Mouse (Mus musculus): ENCODE measurements around the gene Tmem204. TPM values are rescaled to one million over a fixed set of nuclear protein-coding genes. Genes with fewer than 3 reads are reported as not detected.

Gene Tmem204
- polyA plus RNA-seq, 1 experiment from 2014 or later = 15.2 TPM

DNA sequence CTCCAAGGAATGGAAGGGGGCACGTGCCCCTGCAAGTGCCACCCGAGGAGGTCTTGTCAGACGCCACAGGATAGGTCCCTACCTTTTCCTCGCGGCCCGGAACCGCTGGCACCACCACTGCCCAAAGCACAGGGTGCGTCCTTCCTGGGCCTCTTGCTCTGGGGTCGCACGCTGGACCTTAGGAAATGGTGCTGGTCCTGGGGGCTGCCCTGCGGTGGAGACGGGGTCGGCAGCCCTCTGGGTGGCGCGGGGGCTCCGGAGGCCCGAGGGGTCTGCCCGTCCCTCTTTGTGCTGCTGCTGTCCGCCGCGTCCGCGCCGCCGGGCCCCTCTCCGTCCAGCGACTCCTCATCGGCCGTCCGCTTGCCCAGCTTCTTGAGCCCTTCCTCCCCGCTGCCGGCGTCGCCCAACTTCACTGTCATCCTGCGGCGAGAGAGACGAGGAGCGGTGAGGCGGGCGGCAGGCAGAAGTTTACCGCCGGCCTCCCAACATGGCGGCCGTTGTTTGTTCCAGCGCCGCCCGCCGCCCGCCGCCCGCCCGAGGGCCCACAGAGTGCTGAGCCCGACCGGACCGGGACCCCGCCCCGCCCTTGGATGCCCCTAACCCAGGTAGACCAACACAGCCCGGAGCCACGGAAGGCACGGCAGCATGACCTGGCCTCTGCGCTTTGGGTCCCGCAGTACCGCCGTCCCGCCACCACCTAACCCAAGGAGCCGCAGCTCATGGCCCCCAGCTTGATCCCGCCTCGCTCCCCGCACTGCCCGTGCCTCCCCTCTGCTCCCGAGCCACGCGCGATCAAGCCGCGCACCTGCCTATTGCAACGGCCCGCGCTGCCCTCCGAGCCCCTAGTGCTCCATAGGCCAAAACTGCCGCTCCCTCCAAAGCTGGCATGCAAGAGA is 69.5 kb downstream of the Tmem204 start:
- Histone ChIP-seq H3K4me3 (peak overlapping the region; percentile 92), H3K4me2 (peak overlapping the region; percentile 92), H3K27ac (peak overlapping the region; percentile 84), H3K9me3 (no peaks in the 10 kb centered on the region), H3K4me1 (peaks cover 17% of the 10 kb centered on the region), H3K27me3 (no peaks in the 10 kb centered on the region), H3K9ac (peak overlapping the region; percentile 99), H3K36me3 (peaks cover 32% of the 10 kb centered on the region)
- ATAC-seq (ENCODE audit: insufficient number of reproducible peaks, insufficient read depth, low FRiP score, low TSS enrichment, low read depth) = no peak
- WGBS = under 1% methylated on average over 78 of the region's 81 CpGs

Other genes starting within 250 kb of the Tmem204 start
- 28.3 and 28.4 TPM in 2 replicates for gene Hagh, start 243.4 kb downstream of the Tmem204 start, polyA plus RNA-seq (2015; fragmentation: Nextera tagmentation; extraction: Ambion mirVana)
- gene Fahd1, start 233.2 kb downstream of the Tmem204 start, polyA plus RNA-seq (2015; fragmentation: Nextera tagmentation; extraction: Ambion mirVana) = 20.3 and 22.4 TPM in 2 replicates
- 0.37 and 0.42 TPM in 2 replicates for gene Igfals, start 217.6 kb downstream of the Tmem204 start, polyA plus RNA-seq (2015; fragmentation: Nextera tagmentation; extraction: Ambion mirVana)
- 46.3 and 51.5 TPM in 2 replicates for gene Nubp2, start 197.2 kb downstream of the Tmem204 start, polyA plus RNA-seq (2015; fragmentation: Nextera tagmentation; extraction: Ambion mirVana)
- gene Spsb3, start 196.9 kb downstream of the Tmem204 start, polyA plus RNA-seq (2015; fragmentation: Nextera tagmentation; extraction: Ambion mirVana) = 39.3 and 43.2 TPM in 2 replicates
- gene Eme2, start 188.5 kb downstream of the Tmem204 start, polyA plus RNA-seq (2015; fragmentation: Nextera tagmentation; extraction: Ambion mirVana) = 31.9 and 34.4 TPM in 2 replicates
- gene Mrps34, start 188.5 kb downstream of the Tmem204 start, polyA plus RNA-seq (2015; fragmentation: Nextera tagmentation; extraction: Ambion mirVana) = 86.1 and 93.0 TPM in 2 replicates
- gene Nme3, start 187.1 kb downstream of the Tmem204 start, polyA plus RNA-seq (2015; fragmentation: Nextera tagmentation; extraction: Ambion mirVana) = 48.9 and 58.2 TPM in 2 replicates
- 41.6 and 43.0 TPM in 2 replicates for gene Mapk8ip3, start 146.6 kb downstream of the Tmem204 start, polyA plus RNA-seq (2015; fragmentation: Nextera tagmentation; extraction: Ambion mirVana)
- gene Jpt2, start 122.9 kb downstream of the Tmem204 start, polyA plus RNA-seq (2015; fragmentation: Nextera tagmentation; extraction: Ambion mirVana) = 217 and 236 TPM in 2 replicates
- 8.5 and 9.7 TPM in 2 replicates for gene Cramp1l, start 67.8 kb downstream of the Tmem204 start, polyA plus RNA-seq (2015; fragmentation: Nextera tagmentation; extraction: Ambion mirVana)
- gene Ift140, start 67.5 kb downstream of the Tmem204 start, polyA plus RNA-seq (2015; fragmentation: Nextera tagmentation; extraction: Ambion mirVana) = 22.0 and 26.2 TPM in 2 replicates
- 48.1 and 53.5 TPM in 2 replicates for gene Telo2, start 32.4 kb upstream of the Tmem204 start, polyA plus RNA-seq (2015; fragmentation: Nextera tagmentation; extraction: Ambion mirVana)
- 0.83 and 1.2 TPM in 2 replicates for gene Ptx4, start 37.2 kb upstream of the Tmem204 start, polyA plus RNA-seq (2015; fragmentation: Nextera tagmentation; extraction: Ambion mirVana)
- 26.0 and 27.8 TPM in 2 replicates for gene Clcn7, start 49.8 kb upstream of the Tmem204 start, polyA plus RNA-seq (2015; fragmentation: Nextera tagmentation; extraction: Ambion mirVana)
- gene Ccdc154, start 78.9 kb upstream of the Tmem204 start, polyA plus RNA-seq (2015; fragmentation: Nextera tagmentation; extraction: Ambion mirVana) = not detected in 2 replicates
- gene Gm38655, start 91.9 kb upstream of the Tmem204 start, polyA plus RNA-seq (2015; fragmentation: Nextera tagmentation; extraction: Ambion mirVana) = 0.31 TPM in 1 of 2 replicates, not detected in the other
- 34.9 and 35.5 TPM in 2 replicates for gene BC003965, start 101.0 kb upstream of the Tmem204 start, polyA plus RNA-seq (2015; fragmentation: Nextera tagmentation; extraction: Ambion mirVana)
- 9.7 and 11.8 TPM in 2 replicates for gene Unkl, start 104.8 kb upstream of the Tmem204 start, polyA plus RNA-seq (2015; fragmentation: Nextera tagmentation; extraction: Ambion mirVana)
- 33.9 and 34.3 TPM in 2 replicates for gene Gnptg, start 156.5 kb upstream of the Tmem204 start, polyA plus RNA-seq (2015; fragmentation: Nextera tagmentation; extraction: Ambion mirVana)
- gene Tsr3, start 156.6 kb upstream of the Tmem204 start, polyA plus RNA-seq (2015; fragmentation: Nextera tagmentation; extraction: Ambion mirVana) = 54.4 and 57.2 TPM in 2 replicates
- gene Baiap3, start 172.8 kb upstream of the Tmem204 start, polyA plus RNA-seq (2015; fragmentation: Nextera tagmentation; extraction: Ambion mirVana) = 1.8 and 2.2 TPM in 2 replicates
- gene Ube2i, start 191.0 kb upstream of the Tmem204 start, polyA plus RNA-seq (2015; fragmentation: Nextera tagmentation; extraction: Ambion mirVana) = 631 and 713 TPM in 2 replicates
- 0.51 and 0.79 TPM in 2 replicates for gene Prss34, start 214.8 kb upstream of the Tmem204 start, polyA plus RNA-seq (2015; fragmentation: Nextera tagmentation; extraction: Ambion mirVana)
- not detected in 2 replicates for gene Prss28, start 225.1 kb upstream of the Tmem204 start, polyA plus RNA-seq (2015; fragmentation: Nextera tagmentation; extraction: Ambion mirVana)
- gene Prss29, start 235.1 kb upstream of the Tmem204 start, polyA plus RNA-seq (2015; fragmentation: Nextera tagmentation; extraction: Ambion mirVana) = not detected in 2 replicates

All from embryonic facial prominence, embryonic 13.5 days (tissue).